Mouse (Mus musculus) liver, postnatal 0 days (tissue): Measurements from ENCODE around the gene Pdxdc1. TPM values are rescaled to one million over a fixed set of nuclear protein-coding genes. Genes with fewer than 3 reads are reported as not detected.

Source experiments
- ATAC-seq: fragments of 200-750 bp; cut with Nextera tagmentation; 2 replicates; pipeline ENCODE4 v1.8.0; 2017; ENCODE audit warnings: mild to moderate bottlenecking, moderate library complexity
- DNase-seq: peaks from one replicate; pipeline ENCODE4 v3.0.0-alpha.2; 2016
- H3K27ac ChIP-seq: fragments of 300-500 bp; sonication (generic); 2 replicates; pipeline ENCODE4 v1.5.1; 2014; ENCODE audit warnings: antibody characterized with exemption, moderate library complexity, mild to moderate bottlenecking, low read depth
- H3K27me3 ChIP-seq: fragments of 300-500 bp; sonication (generic); 2 replicates; pipeline ENCODE4 v1.6.1; 2014; ENCODE audit warnings: low read length, control low read depth, mixed read lengths; ENCODE audit not compliant: insufficient read depth
- H3K36me3 ChIP-seq: fragments of 300-500 bp; sonication (generic); replicated peaks from 2 replicates; pipeline ENCODE4 v1.6.1; 2014; ENCODE audit warnings: mild to moderate bottlenecking, control low read depth, low read length, moderate library complexity, mixed read lengths; ENCODE audit not compliant: insufficient read depth
- H3K4me1 ChIP-seq: fragments of 300-500 bp; sonication (generic); 2 replicates; pipeline ENCODE4 v1.6.1; 2014; ENCODE audit warnings: antibody characterized with exemption, mild to moderate bottlenecking, control low read depth; ENCODE audit not compliant: insufficient read depth
- H3K4me2 ChIP-seq: fragments of 300-500 bp; sonication (generic); 2 replicates; pipeline ENCODE4 v1.6.1; 2014; ENCODE audit warnings: low read depth, mild to moderate bottlenecking, low read length, moderate library complexity, mixed read lengths
- H3K4me3 ChIP-seq: fragments of 300-500 bp; sonication (generic); 2 replicates; pipeline ENCODE4 v1.5.1; 2014; ENCODE audit warnings: low read depth, low read length
- H3K9ac ChIP-seq: fragments of 300-500 bp; sonication (generic); replicated peaks from 2 replicates; pipeline ENCODE4 v1.6.1; 2014; ENCODE audit warnings: mild to moderate bottlenecking, moderate library complexity
- H3K9me3 ChIP-seq: fragments of 300-500 bp; sonication (generic); 2 replicates; pipeline ENCODE4 v1.6.1; 2016; ENCODE audit warnings: mild to moderate bottlenecking, control low read depth, low read length, mixed read lengths
- CTCF ChIP-seq: sonication (generic); IDR thresholded peaks from 2 replicates; pipeline ENCODE4 v1.5.1; 2016; ENCODE audit warnings: antibody characterized with exemption, low read depth
- EP300 ChIP-seq: IDR thresholded peaks from 2 replicates; pipeline ENCODE4 v1.6.1; 2016; ENCODE audit warnings: antibody characterized with exemption, low read depth, mild to moderate bottlenecking
- WGBS: fragments of 180-500 bp; shearing (Covaris S2); extraction: QIAGEN DNeasy Blood & Tissue Kit; methylation state at CpG from one replicate; pipeline ENCODE4 v1.1.7; 2014; ENCODE audit not compliant: insufficient replicate concordance; 5-methylcytosine and 5-hydroxymethylcytosine counted together
- polyA plus RNA-seq: library from polyadenylated mRNA; unstranded; fragments of >200 nt; fragmentation: Nextera tagmentation; extraction: Ambion mirVana; gene quantifications from 2 replicates; pipeline ENCODE4 v1.2.1, GENCODE M21; 2015

The Pdxdc1 gene
- polyA plus RNA-seq, 1 experiment from 2014 or later: 27.5 TPM

DNA sequence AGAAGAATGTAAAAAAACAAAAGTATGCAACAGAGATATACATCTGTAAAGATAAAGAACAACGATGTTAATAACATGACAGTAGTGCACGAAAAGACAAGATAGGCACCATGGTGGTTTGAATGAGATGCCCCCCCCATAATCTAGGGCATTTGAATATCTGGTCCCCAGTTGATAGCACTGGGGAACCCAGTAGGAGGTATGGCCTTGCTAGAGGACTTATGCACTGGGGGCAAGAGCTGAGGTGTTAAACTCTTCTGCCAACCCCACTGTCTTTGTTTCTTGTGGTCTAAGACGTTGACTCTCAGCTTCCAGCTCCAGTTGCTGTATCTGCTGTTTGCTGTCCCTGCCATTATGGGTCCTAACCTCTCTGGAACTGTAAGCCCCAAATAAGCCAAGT, 7.2 kb downstream of the Pdxdc1 start:
- Histone ChIP-seq H3K27ac (no peak overlapping the region), H3K4me2 (no peak overlapping the region), H3K27me3 (no peaks in the 10 kb centered on the region), H3K9ac (no peak overlapping the region), H3K9me3 (no peaks in the 10 kb centered on the region), H3K4me3 (no peak overlapping the region), H3K36me3 (no peaks in the 10 kb centered on the region), H3K4me1 (peaks cover 6% of the 10 kb centered on the region; the same call in 1 of the 2 replicates)
- no peak for TF ChIP-seq CTCF
- TF ChIP-seq EP300: no peak
- no peak for DNase-seq
- WGBS: 64% methylated on average over 3 of the region's 3 CpGs
- ATAC-seq: no peak

DNA sequence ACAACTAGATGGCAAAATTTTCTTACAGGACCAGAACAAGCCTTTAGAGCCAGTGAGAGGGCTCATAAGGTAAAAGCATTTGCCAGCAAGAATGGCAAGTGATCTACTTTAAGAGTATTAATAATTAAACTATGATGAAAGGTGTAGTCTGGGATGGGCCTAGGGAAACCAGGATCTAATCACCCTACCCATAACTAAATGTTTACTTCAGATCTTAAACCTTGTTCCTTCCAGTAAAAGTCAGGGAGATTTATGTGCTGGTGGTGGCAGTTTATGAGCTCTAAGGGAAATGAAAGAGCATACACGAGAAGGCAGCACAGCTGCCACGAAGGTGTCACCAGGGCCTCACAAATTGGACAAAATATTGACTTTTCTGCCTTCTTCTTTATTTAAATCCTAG, 8.8 kb downstream of the Pdxdc1 start:
- Histone ChIP-seq H3K4me2 (no peak overlapping the region), H3K4me1 (peaks cover 2% of the 10 kb centered on the region; the same call in 1 of the 2 replicates), H3K27ac (no peak overlapping the region), H3K27me3 (no peaks in the 10 kb centered on the region), H3K4me3 (no peak overlapping the region), H3K9ac (no peak overlapping the region), H3K36me3 (no peaks in the 10 kb centered on the region), H3K9me3 (no peaks in the 10 kb centered on the region)
- 56% methylated on average over 2 of the region's 2 CpGs for WGBS
- no peak for DNase-seq
- ATAC-seq: no peak
- TF ChIP-seq EP300: no peak
- TF ChIP-seq CTCF: no peak

DNA sequence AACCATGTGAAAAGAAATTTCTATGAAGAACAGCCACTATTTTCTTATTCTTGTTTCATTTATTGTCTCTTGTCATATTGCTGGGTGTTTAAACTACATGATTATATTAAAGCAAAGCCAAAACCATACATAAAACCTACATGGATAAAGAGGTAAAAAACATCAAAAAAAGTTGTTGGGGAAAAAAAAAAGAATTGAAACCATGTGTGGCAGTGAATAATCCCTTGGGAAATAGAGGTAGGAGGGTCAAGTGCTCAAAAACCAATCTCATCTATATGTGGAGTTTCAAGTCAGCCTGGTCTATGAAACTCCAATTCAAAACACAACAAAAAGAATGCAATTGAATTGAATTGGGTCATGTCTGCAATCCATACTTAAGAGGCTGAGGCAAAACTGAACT, 10.1 kb downstream of the Pdxdc1 start:
- no peak for ATAC-seq
- DNase-seq: no peak
- TF ChIP-seq EP300 (no peak), CTCF (no peak)
- Histone ChIP-seq H3K4me3 (no peak overlapping the region), H3K27me3 (no peaks in the 10 kb centered on the region), H3K4me1 (peaks cover 2% of the 10 kb centered on the region; the same call in 1 of the 2 replicates), H3K27ac (no peak overlapping the region), H3K9me3 (no peaks in the 10 kb centered on the region), H3K4me2 (no peak overlapping the region), H3K9ac (no peak overlapping the region), H3K36me3 (no peaks in the 10 kb centered on the region)

DNA sequence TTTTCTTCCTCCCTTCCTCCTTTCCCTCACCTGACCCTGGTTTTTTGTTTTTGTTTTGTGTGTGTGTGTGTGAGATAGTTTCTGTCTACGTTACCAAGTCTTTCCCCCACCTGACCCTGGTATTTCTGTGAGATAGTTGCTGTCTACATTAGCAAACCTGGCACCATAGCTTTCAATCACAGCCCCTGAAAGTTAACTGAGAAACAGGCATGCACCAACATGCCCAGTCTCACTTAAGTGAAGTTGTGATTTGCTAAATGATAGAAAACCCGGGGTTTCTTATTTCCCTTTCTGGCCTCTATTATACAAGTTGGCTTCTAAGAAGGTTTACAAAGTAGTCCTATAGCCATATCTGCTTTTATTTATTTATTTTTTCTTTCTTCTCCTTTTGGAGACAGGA, 12.5 kb downstream of the Pdxdc1 start:
- no peak for TF ChIP-seq EP300
- TF ChIP-seq CTCF: no peak
- no peaks in the 10 kb centered on the region for H3K27me3 ChIP-seq
- 68% methylated on average over 2 of the region's 2 CpGs for WGBS
- H3K27ac ChIP-seq: no peak overlapping the region
- H3K4me3 ChIP-seq: no peak overlapping the region
- no peak for DNase-seq
- no peak overlapping the region for H3K4me2 ChIP-seq
- no peak overlapping the region for H3K9ac ChIP-seq
- peaks cover 2% of the 10 kb centered on the region; the same call in 1 of the 2 replicates for H3K4me1 ChIP-seq
- H3K36me3 ChIP-seq: no peaks in the 10 kb centered on the region
- H3K9me3 ChIP-seq: no peaks in the 10 kb centered on the region
- ATAC-seq: no peak

DNA sequence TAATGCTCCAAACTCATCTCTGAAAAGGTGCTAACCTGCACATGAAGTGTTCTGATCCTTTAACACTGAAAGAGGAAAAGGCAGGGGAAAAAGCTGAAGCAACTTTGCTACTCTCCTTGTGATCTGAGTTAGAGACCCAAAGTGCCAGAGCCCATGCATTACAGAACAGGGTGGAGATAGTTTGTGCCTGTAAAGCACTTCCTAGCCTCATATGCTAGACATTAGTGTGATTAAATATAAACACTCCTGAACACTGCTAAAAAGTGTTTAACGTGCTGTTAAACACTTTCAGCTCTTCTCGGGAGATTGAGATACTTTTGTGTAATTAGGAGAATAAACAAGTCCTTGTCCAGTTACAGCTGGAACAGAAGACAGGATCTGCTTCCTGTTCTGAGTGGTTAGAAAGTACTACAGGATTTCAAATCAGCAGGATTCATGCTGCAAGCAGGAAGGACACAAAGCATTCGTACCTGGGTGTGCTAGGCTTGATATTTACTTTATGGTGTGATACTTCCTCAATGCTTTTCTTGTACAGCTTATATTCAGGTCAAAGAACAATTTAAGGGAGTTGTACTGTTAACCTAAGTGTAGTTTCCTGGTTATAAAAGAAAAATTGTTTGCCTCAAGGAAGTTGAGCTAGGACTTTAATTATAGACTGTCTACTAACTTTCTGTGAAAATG, 19.7 kb downstream of the Pdxdc1 start:
- TF ChIP-seq EP300 (no peak), CTCF (no peak)
- no peaks in the 10 kb centered on the region for H3K4me1 ChIP-seq
- WGBS: 47% methylated on average over 3 of the region's 3 CpGs
- ATAC-seq: no peak
- no peak overlapping the region for H3K9ac ChIP-seq
- no peak overlapping the region for H3K27ac ChIP-seq
- no peaks in the 10 kb centered on the region for H3K9me3 ChIP-seq
- H3K27me3 ChIP-seq: no peaks in the 10 kb centered on the region
- no peak overlapping the region for H3K4me2 ChIP-seq
- no peak overlapping the region for H3K4me3 ChIP-seq
- no peak for DNase-seq
- H3K36me3 ChIP-seq: peaks cover 7% of the 10 kb centered on the region; the same call in 1 of the 2 replicates

DNA sequence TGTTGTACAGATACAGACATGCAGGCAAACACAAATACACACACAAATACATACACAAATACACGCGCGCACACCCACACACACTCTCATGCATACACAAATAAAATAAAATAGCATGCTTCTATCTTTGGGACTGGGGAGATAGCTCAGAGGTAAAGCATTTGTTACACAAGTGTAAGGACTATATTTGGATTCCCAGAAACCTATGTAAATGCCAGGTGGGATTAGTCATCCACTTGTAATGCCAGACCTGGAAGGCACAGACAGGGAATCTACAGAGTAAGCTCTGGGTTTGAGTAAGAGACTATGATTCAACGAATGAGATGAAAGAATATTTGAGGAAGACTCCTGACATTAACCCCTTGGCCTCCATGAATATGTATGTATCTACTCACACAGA, 27.4 kb downstream of the Pdxdc1 start:
- no peak overlapping the region for H3K9ac ChIP-seq
- WGBS: 92% methylated on average over 4 of the region's 4 CpGs
- H3K27ac ChIP-seq: no peak overlapping the region
- no peak for DNase-seq
- ATAC-seq: no peak
- TF ChIP-seq CTCF (no peak), EP300 (no peak)
- H3K9me3 ChIP-seq: no peaks in the 10 kb centered on the region
- no peak overlapping the region for H3K4me3 ChIP-seq
- H3K4me2 ChIP-seq: no peak overlapping the region
- H3K27me3 ChIP-seq: no peaks in the 10 kb centered on the region
- H3K36me3 ChIP-seq: peaks cover 23% of the 10 kb centered on the region
- no peaks in the 10 kb centered on the region for H3K4me1 ChIP-seq
